Mouse (Mus musculus) C2C12 (cell line): ENCODE measurements around the gene Ubc. TPM values are rescaled to one million over a fixed set of nuclear protein-coding genes. Genes with fewer than 3 reads are reported as not detected.
"Not testable (repeated sequence)": the region's sequence is repeated elsewhere in the genome, so short reads cannot be mapped to it uniquely, and the experiment has no call there.

Experiments used
- H3K27me3 ChIP-seq: one replicate; pipeline ENCODE4 v1.6.1; 2011; ENCODE audit not compliant: control insufficient read depth, insufficient read depth, insufficient read length
- H3K36me3 ChIP-seq: one replicate; pipeline ENCODE4 v1.6.1; 2011; ENCODE audit not compliant: control insufficient read depth, insufficient read depth
- H3K4me3 ChIP-seq: one replicate; pipeline ENCODE4 v1.5.1; 2011; ENCODE audit warnings: mild to moderate bottlenecking, control low read depth; ENCODE audit not compliant: poor library complexity, insufficient read depth, severe bottlenecking
- H3K79me2 ChIP-seq: one replicate; pipeline ENCODE4 v1.6.1; 2011; ENCODE audit not compliant: control insufficient read depth, insufficient read depth
- H3K79me3 ChIP-seq: one replicate; pipeline ENCODE4 v1.6.1; 2011; ENCODE audit warnings: low read depth, control low read depth
- H3ac ChIP-seq: one replicate; pipeline ENCODE3; 2011; ENCODE audit warnings: low read depth; ENCODE audit not compliant: control insufficient read depth, insufficient read length
- CEBPB ChIP-seq: IDR thresholded peaks from one replicate; pipeline ENCODE4 v1.6.1; 2011; ENCODE audit warnings: low read depth, mild to moderate bottlenecking, control low read depth, moderate library complexity
- CTCF ChIP-seq: IDR thresholded peaks from one replicate; pipeline ENCODE4 v1.5.1; 2011; ENCODE audit not compliant: control insufficient read depth, insufficient read depth, insufficient read length
- FOSL1 ChIP-seq: IDR thresholded peaks from one replicate; pipeline ENCODE4 v1.8.0; 2011; ENCODE audit warnings: mild to moderate bottlenecking, low read length; ENCODE audit not compliant: poor library complexity, insufficient read depth, severe bottlenecking
- MAX ChIP-seq: IDR thresholded peaks from one replicate; pipeline ENCODE4 v1.6.1; 2011; ENCODE audit warnings: mild to moderate bottlenecking, control low read depth
- MYOD1 ChIP-seq: IDR thresholded peaks from one replicate; pipeline ENCODE4 v1.6.1; 2011; ENCODE audit warnings: low read depth; ENCODE audit not compliant: control insufficient read depth, insufficient read length
- MYOG ChIP-seq: IDR thresholded peaks from one replicate; pipeline ENCODE4 v1.6.1; 2011; ENCODE audit not compliant: control insufficient read depth, insufficient read length; ENCODE audit errors: extremely low read depth
- USF1 ChIP-seq: IDR thresholded peaks from one replicate; pipeline ENCODE4 v1.6.1; 2011; ENCODE audit warnings: low read depth, mild to moderate bottlenecking, control low read depth, moderate library complexity
- polyA plus RNA-seq: library from polyadenylated mRNA; unstranded; fragments of >200 nt; fragmentation: generic; extraction: Trizol; gene quantifications from one replicate; pipeline ENCODE4 v1.2.1, GENCODE M21; 2012; ENCODE audit warnings: missing spikeins

Gene Ubc
- polyA plus RNA-seq, 1 experiment, result 918 TPM

- Histone ChIP-seq H3ac (no peak overlapping the region), H3K79me3 (peaks cover 17% of the 10 kb centered on the region), H3K27me3 (no peaks in the 10 kb centered on the region), H3K79me2 (peaks cover 30% of the 10 kb centered on the region), H3K36me3 (peaks cover 12% of the 10 kb centered on the region), H3K4me3 (no peak overlapping the region)
- TF ChIP-seq MYOD1, result no peak
- TF ChIP-seq USF1, result peak; percentile 71
- peak; percentile 30 for TF ChIP-seq FOSL1
- TF ChIP-seq CTCF, result no peak
- TF ChIP-seq MAX, result peak; percentile 91
Observed at GRCm38 (mm10) chr5:125391609-125392008, 1.6 kb upstream of the Ubc start.

- Histone ChIP-seq H3K36me3 (peaks cover 13% of the 10 kb centered on the region), H3K79me3 (peaks cover 17% of the 10 kb centered on the region), H3K79me2 (peaks cover 32% of the 10 kb centered on the region), H3K4me3 (no peak overlapping the region), H3K27me3 (no peaks in the 10 kb centered on the region), H3ac (no peak overlapping the region)
- TF ChIP-seq USF1, result no peak
Observed at GRCm38 (mm10) chr5:125390906-125391477, 990 bp upstream of the Ubc start.

- peak within 1 kb of the TSS; percentile 84 for H3ac ChIP-seq
- peak within 1 kb of the TSS; percentile 90 for H3K4me3 ChIP-seq
- TF ChIP-seq MAX, result no peak
- TF ChIP-seq USF1, result no peak
- TF ChIP-seq FOSL1, result no peak
- TF ChIP-seq MYOG, result no peak
- TF ChIP-seq CTCF, result no peak
- TF ChIP-seq CEBPB, result no peak
- no peak for TF ChIP-seq MYOD1
- peaks cover 50% of the 10 kb centered on the region for H3K79me2 ChIP-seq
- peaks cover 25% of the 10 kb centered on the region for H3K79me3 ChIP-seq
- no peaks in the 10 kb centered on the region for H3K27me3 ChIP-seq
- H3K36me3 ChIP-seq, result peaks cover 29% of the 10 kb centered on the region
Observed at GRCm38 (mm10) chr5:125389131-125389578, 847 bp downstream of the Ubc start, which contains the start of gene Gm10382. Gm10382 (plus strand) TSS chr5:125389322.

- H3K36me3 ChIP-seq, result peaks cover 29% of the 10 kb centered on the region
- H3K4me3 ChIP-seq, result peak overlapping the region; percentile 90
- no peaks in the 10 kb centered on the region for H3K27me3 ChIP-seq
- H3ac ChIP-seq, result peak overlapping the region; percentile 84
- H3K79me2 ChIP-seq, result peaks cover 53% of the 10 kb centered on the region
- H3K79me3 ChIP-seq, result peaks cover 25% of the 10 kb centered on the region
- TF ChIP-seq CEBPB (no peak), MAX (no peak), MYOD1 (no peak), USF1 (no peak), MYOG (no peak), CTCF (no peak), FOSL1 (no peak)
Observed at GRCm38 (mm10) chr5:125388358-125389092, 1.5 kb downstream of the Ubc start.

GRCm38 (mm10) chr5:125387295-125387694 is 2.7 kb downstream of the Ubc start:
- H3ac ChIP-seq, H3K4me3 ChIP-seq, H3K27me3 ChIP-seq: not testable (repeated sequence)
- H3K79me3 ChIP-seq, result peaks cover 25% of the 10 kb centered on the region
- peaks cover 53% of the 10 kb centered on the region for H3K79me2 ChIP-seq
- peaks cover 29% of the 10 kb centered on the region for H3K36me3 ChIP-seq

GRCm38 (mm10) chr5:125385215-125385940 is 4.6 kb downstream of the Ubc start:
- H3K27me3 ChIP-seq, result no peaks in the 10 kb centered on the region
- H3K4me3 ChIP-seq, result no peak overlapping the region
- peaks cover 42% of the 10 kb centered on the region for H3K79me2 ChIP-seq
- no peak overlapping the region for H3ac ChIP-seq
- peaks cover 29% of the 10 kb centered on the region for H3K36me3 ChIP-seq
- peaks cover 23% of the 10 kb centered on the region for H3K79me3 ChIP-seq
- TF ChIP-seq CEBPB (no peak), FOSL1 (no peak), MYOD1 (no peak), CTCF (no peak)
